Mouse (Mus musculus) kidney, postnatal 0 days (tissue): ENCODE measurements at regions not wholly inside any gene's neighbourhood (a gene's known extent, or its start where the extent isn't known, plus 50 kb on each side); places are given as distances from the start of the nearest gene placed in this dataset.

Source experiments
- ATAC-seq: fragments of 200-750 bp; cut with Nextera tagmentation; replicated peaks from 2 replicates; pipeline ENCODE4 v1.8.0; 2017; ENCODE audit warnings: low read depth, moderate number of reproducible peaks, moderate TSS enrichment, moderate library complexity; ENCODE audit not compliant: low FRiP score
- DNase-seq: peaks from one replicate; pipeline ENCODE4 v3.0.0-alpha.2; 2016; ENCODE audit warnings: low spot score
- H3K27ac ChIP-seq: fragments of 300-500 bp; sonication (generic); 2 replicates; pipeline ENCODE4 v1.5.1; 2014; ENCODE audit warnings: mild to moderate bottlenecking
- H3K27me3 ChIP-seq: fragments of 300-500 bp; sonication (generic); 2 replicates; pipeline ENCODE4 v1.6.1; 2014; ENCODE audit warnings: low read length, mixed read lengths; ENCODE audit not compliant: insufficient read depth
- H3K36me3 ChIP-seq: fragments of 300-500 bp; sonication (generic); 2 replicates; pipeline ENCODE4 v1.6.1; 2014; ENCODE audit warnings: low read length, mixed read lengths; ENCODE audit not compliant: insufficient read depth
- H3K4me1 ChIP-seq: fragments of 300-500 bp; sonication (generic); replicated peaks from 2 replicates; pipeline ENCODE4 v1.6.1; 2014; ENCODE audit warnings: antibody characterized with exemption, low read length, mixed read lengths; ENCODE audit not compliant: insufficient read depth
- H3K4me2 ChIP-seq: fragments of 300-500 bp; sonication (generic); 2 replicates; pipeline ENCODE4 v1.6.1; 2014; ENCODE audit warnings: mild to moderate bottlenecking, low read length, moderate library complexity, mixed read lengths
- H3K4me3 ChIP-seq: fragments of 300-500 bp; sonication (generic); replicated peaks from 2 replicates; pipeline ENCODE4 v1.5.1; 2014; ENCODE audit warnings: low read depth, low read length
- H3K9ac ChIP-seq: fragments of 300-500 bp; sonication (generic); 2 replicates; pipeline ENCODE4 v1.6.1; 2014; ENCODE audit warnings: low read depth, low read length
- H3K9me3 ChIP-seq: fragments of 300-500 bp; sonication (generic); replicated peaks from 2 replicates; pipeline ENCODE4 v1.6.1; 2016; ENCODE audit warnings: low read length, inconsistent platforms, mixed read lengths
- CTCF ChIP-seq: IDR thresholded peaks from 2 replicates; pipeline ENCODE4 v1.5.1; 2016; ENCODE audit warnings: antibody characterized with exemption, low read depth, mild to moderate bottlenecking, moderate library complexity
- WGBS: fragments of 180-500 bp; shearing (Covaris S2); extraction: QIAGEN DNeasy Blood & Tissue Kit; methylation state at CpG from one replicate; pipeline ENCODE4 v1.1.7; 2014; 5-methylcytosine and 5-hydroxymethylcytosine counted together

DNA sequence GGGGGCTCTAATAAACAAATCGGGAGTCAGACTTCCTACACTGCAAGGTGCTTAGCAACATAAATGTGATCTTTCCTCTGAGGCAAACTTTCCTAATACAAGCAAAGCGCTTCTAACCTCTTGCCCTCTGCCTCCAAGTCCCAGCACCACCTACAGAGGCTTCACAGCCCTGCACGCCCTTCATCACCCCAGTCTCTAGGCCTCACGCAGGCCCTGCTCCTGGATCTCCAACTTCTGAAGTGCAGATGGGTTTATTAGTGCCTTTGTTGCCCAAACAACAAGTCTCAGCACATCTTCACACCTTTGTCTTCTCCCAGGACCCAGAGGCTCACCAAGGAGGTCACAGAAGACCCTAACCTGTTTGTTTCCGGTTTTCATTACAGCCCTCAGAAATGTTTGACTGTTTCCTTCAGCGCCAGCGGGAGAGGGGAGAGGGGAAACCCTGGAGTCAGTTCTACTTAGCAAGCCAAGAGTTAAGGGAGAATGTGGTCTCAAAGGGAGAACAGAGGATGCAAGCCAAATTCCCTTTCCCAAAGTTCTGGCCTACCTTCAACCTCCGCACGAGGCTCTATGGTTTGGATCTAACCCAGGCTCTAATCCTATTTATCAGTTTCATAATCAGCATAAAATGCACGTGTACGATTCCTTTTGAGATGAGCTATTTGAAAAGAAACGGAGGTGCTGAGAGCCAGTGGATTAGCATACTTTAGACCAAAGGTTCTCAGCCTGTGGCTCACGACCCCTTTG lies 244.9 kb upstream of the Smim15 start:
- 37% methylated on average over 13 of the region's 13 CpGs for WGBS
- H3K36me3 ChIP-seq: no peaks in the 10 kb centered on the region
- no peaks in the 10 kb centered on the region for H3K27me3 ChIP-seq
- H3K4me1 ChIP-seq: peaks cover 27% of the 10 kb centered on the region
- no peak overlapping the region for H3K27ac ChIP-seq
- TF ChIP-seq CTCF: no peak
- no peak overlapping the region for H3K4me2 ChIP-seq
- DNase-seq (peak; percentile 40), ATAC-seq (no peak)
- H3K9me3 ChIP-seq: no peaks in the 10 kb centered on the region
- no peak overlapping the region for H3K9ac ChIP-seq
- H3K4me3 ChIP-seq: no peak overlapping the region

DNA sequence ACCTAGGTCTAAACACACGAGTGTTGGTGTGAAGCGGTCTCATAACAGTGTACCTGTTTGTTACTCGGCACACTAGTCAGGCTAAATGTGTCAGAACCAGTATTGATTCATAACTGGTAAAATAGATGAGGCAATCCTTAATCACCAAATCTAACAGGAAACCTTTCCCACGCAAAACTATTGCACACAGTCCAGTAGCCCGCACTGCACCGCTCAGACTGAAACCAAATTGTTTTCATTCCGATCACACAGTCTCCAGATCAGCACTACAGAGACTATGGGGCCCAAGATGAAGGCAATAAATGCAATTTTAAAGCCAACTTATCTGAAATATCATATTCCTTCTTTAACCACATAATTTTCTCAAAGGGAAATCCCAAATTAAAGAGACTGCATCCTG lies 246.1 kb upstream of the Smim15 start:
- WGBS: 53% methylated on average over 7 of the region's 7 CpGs
- Histone ChIP-seq H3K36me3 (no peaks in the 10 kb centered on the region), H3K27me3 (no peaks in the 10 kb centered on the region), H3K4me1 (peaks cover 27% of the 10 kb centered on the region), H3K4me3 (no peak overlapping the region), H3K4me2 (no peak overlapping the region), H3K27ac (no peak overlapping the region), H3K9me3 (no peaks in the 10 kb centered on the region), H3K9ac (no peak overlapping the region)
- DNase-seq: no peak
- TF ChIP-seq CTCF: no peak
- no peak for ATAC-seq

DNA sequence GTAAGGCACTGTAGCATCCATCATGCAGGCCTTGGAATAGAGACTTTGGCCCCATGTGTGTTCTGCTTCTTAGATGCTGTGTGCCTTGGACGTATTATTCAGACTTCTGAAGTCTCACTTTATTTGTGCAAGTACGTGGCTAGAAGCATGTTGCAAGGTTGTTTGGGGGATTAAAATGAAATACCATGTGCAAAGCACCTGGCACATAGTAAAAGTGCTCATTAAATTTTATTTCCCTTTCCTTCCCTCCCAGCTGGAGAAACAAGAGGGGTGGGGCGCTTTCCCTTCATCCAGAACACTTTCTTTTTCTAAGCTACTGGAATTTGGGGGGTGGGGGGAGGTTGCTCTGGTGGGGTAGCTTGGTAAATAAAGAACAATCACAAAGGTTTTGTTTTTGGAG lies 248.7 kb upstream of the Smim15 start:
- no peaks in the 10 kb centered on the region for H3K27me3 ChIP-seq
- TF ChIP-seq CTCF: no peak
- no peak overlapping the region for H3K27ac ChIP-seq
- H3K9me3 ChIP-seq: no peaks in the 10 kb centered on the region
- H3K4me2 ChIP-seq: no peak overlapping the region
- H3K4me1 ChIP-seq: peaks cover 25% of the 10 kb centered on the region
- DNase-seq: no peak
- no peak overlapping the region for H3K9ac ChIP-seq
- H3K4me3 ChIP-seq: no peak overlapping the region
- ATAC-seq: no peak
- no peaks in the 10 kb centered on the region for H3K36me3 ChIP-seq
- 38% methylated on average over 3 of the region's 3 CpGs for WGBS

DNA sequence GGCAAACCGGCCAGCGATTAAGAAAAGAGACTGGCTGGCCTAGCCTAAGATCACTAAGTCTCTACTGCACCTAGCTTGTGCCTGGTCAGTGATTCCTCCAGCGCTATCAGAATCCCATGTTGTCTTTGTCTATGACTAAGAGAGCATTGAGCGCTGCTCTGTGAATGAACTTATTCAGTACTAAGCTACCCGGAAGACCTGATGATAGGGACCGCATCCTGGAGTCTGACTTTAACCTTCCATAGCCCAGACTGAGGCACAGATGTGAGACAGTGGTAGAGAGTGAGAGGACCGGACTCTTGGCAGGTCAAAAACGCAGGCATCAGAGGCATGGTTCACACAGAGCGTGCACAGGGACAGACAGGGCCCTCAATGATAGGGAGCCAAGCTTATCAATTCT lies 252.5 kb upstream of the Smim15 start:
- Histone ChIP-seq H3K9me3 (no peaks in the 10 kb centered on the region), H3K27me3 (no peaks in the 10 kb centered on the region), H3K4me3 (no peak overlapping the region), H3K9ac (no peak overlapping the region), H3K36me3 (0 out of 2 replicates have a peak, but pooled peaks cover 3% of the 10 kb centered on the region), H3K27ac (no peak overlapping the region), H3K4me2 (no peak overlapping the region), H3K4me1 (peaks cover 14% of the 10 kb centered on the region)
- ATAC-seq (no peak), DNase-seq (no peak)
- TF ChIP-seq CTCF: no peak
- 80% methylated on average over 9 of the region's 9 CpGs for WGBS

DNA sequence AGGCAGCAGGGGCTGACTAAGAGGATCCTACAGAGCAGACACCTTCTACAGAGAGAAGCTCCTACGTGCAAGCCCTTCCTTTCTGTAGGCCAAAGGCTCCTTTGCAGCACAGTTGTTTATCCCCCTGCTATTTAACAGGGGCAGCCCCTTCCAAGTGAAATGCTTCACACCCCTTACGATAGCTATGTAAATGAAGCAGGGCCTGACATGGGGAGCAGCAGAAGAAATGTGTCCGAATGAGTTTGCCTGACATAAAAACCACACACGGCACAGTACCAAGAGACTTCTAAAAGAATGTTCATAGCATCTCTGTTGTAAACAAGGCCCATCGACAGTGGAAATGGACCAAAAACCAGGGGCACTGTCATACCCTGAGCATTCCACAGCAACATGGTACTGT lies 259.3 kb upstream of the Smim15 start:
- no peaks in the 10 kb centered on the region for H3K9me3 ChIP-seq
- no peak for TF ChIP-seq CTCF
- H3K36me3 ChIP-seq: 0 out of 2 replicates have a peak, but pooled peaks cover 3% of the 10 kb centered on the region
- DNase-seq (no peak), ATAC-seq (no peak)
- no peak overlapping the region for H3K9ac ChIP-seq
- no peaks in the 10 kb centered on the region for H3K27me3 ChIP-seq
- H3K4me1 ChIP-seq: 0 out of 2 replicates have a peak, but pooled peaks cover 3% of the 10 kb centered on the region
- H3K4me2 ChIP-seq: no peak overlapping the region
- no peak overlapping the region for H3K27ac ChIP-seq
- WGBS: 61% methylated on average over 5 of the region's 5 CpGs
- no peak overlapping the region for H3K4me3 ChIP-seq

DNA sequence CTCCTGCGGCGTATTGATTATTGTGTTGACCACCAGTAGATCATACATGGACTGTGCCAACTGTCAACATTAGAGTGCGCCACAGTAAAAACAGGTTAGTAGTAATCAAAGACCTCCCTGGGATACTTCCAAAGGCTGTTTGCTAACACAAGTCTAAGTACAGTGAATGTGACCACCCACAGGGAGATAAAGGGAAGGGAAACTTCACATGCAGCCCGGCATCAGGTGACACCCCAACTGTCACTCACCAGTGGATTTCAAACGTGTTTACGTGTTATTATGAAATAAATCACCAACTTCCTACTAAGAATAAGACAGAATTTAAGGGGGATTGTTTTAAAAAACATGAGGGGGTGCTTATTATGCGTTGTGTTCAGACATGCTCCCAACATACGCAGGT lies 262.5 kb upstream of the Smim15 start:
- 90% methylated on average over 8 of the region's 8 CpGs for whole genome bisulfite sequencing
- DNase-seq (no peak), ATAC-seq (no peak)
- TF ChIP-seq CTCF: no peak
- Histone ChIP-seq H3K4me2 (no peak overlapping the region), H3K27me3 (no peaks in the 10 kb centered on the region), H3K27ac (no peak overlapping the region), H3K9me3 (no peaks in the 10 kb centered on the region), H3K4me1 (no peaks in the 10 kb centered on the region), H3K4me3 (no peak overlapping the region), H3K36me3 (no peaks in the 10 kb centered on the region), H3K9ac (no peak overlapping the region)

DNA sequence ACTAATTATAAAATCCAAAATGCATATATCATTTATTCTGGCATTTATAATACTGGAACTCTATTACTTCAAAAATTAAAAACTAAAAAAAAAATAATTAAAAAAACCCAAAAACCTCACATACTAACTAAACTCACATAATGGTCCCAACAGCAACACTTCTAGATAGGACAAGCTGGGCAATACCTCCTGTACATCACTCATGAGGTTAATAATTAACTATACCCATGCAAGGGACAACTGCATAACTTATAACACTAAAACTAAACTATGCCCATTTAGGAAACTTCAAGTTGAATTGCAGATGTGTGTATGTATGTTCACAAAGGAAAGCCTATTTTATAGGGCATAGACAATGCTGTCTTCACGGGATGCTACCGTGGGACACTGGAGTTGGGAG lies 263.0 kb upstream of the Smim15 start:
- Histone ChIP-seq H3K27ac (no peak overlapping the region), H3K36me3 (no peaks in the 10 kb centered on the region), H3K27me3 (no peaks in the 10 kb centered on the region), H3K9ac (no peak overlapping the region), H3K4me2 (no peak overlapping the region), H3K9me3 (no peaks in the 10 kb centered on the region), H3K4me1 (no peaks in the 10 kb centered on the region), H3K4me3 (no peak overlapping the region)
- no peak for ATAC-seq
- WGBS: 95% methylated on average over 2 of the region's 2 CpGs
- no peak for DNase-seq
- no peak for TF ChIP-seq CTCF
